Mouse (Mus musculus) midbrain, embryonic 13.5 days (tissue): Measurements from ENCODE around the gene Unc119. TPM values are rescaled to one million over a fixed set of nuclear protein-coding genes. Genes with fewer than 3 reads are reported as not detected.
A peak's percentile ranks its signal among the peaks of the same experiment; 100 is the strongest.

Experiments used
- ATAC-seq: fragments of 200-750 bp; cut with Nextera tagmentation; 2 replicates; pipeline ENCODE4 v1.8.0; 2017; ENCODE audit warnings: mild to moderate bottlenecking, moderate TSS enrichment, moderate library complexity
- H3K27ac ChIP-seq: fragments of 300-500 bp; sonication (generic); 2 replicates; pipeline ENCODE4 v1.5.1; 2015; ENCODE audit warnings: inconsistent platforms, mild to moderate bottlenecking, moderate library complexity
- H3K27me3 ChIP-seq: fragments of 300-500 bp; sonication (generic); 2 replicates; pipeline ENCODE4 v1.6.1; 2015; ENCODE audit warnings: mild to moderate bottlenecking, inconsistent platforms
- H3K36me3 ChIP-seq: fragments of 300-500 bp; sonication (generic); 2 replicates; pipeline ENCODE4 v1.6.1; 2015; ENCODE audit warnings: mild to moderate bottlenecking, inconsistent platforms
- H3K4me1 ChIP-seq: fragments of 300-500 bp; sonication (generic); replicated peaks from 2 replicates; pipeline ENCODE4 v1.6.1; 2015; ENCODE audit warnings: inconsistent platforms
- H3K4me2 ChIP-seq: fragments of 300-500 bp; sonication (generic); replicated peaks from 2 replicates; pipeline ENCODE4 v1.6.1; 2015; ENCODE audit warnings: moderate library complexity, mild to moderate bottlenecking, inconsistent platforms
- H3K4me3 ChIP-seq: fragments of 300-500 bp; sonication (generic); replicated peaks from 2 replicates; pipeline ENCODE4 v1.5.1; 2015; ENCODE audit warnings: mild to moderate bottlenecking, inconsistent platforms
- H3K9ac ChIP-seq: fragments of 300-500 bp; sonication (generic); replicated peaks from 2 replicates; pipeline ENCODE4 v1.6.1; 2015; ENCODE audit warnings: mild to moderate bottlenecking, inconsistent platforms
- H3K9me3 ChIP-seq: fragments of 300-500 bp; sonication (generic); 2 replicates; pipeline ENCODE4 v1.6.1; 2016; ENCODE audit warnings: mild to moderate bottlenecking, inconsistent platforms
- WGBS: fragments of 180-500 bp; shearing (Covaris S2); methylation state at CpG from one replicate; pipeline ENCODE4 v1.1.7; 2015; 5-methylcytosine and 5-hydroxymethylcytosine counted together
- polyA plus RNA-seq: library from polyadenylated mRNA; unstranded; fragments of >200 nt; fragmentation: Nextera tagmentation; extraction: Ambion mirVana; gene quantifications from 2 replicates; pipeline ENCODE4 v1.2.1, GENCODE M21; 2015

Gene Unc119
- polyA plus RNA-seq, 1 experiment from 2014 or later = 75.4 TPM

- no peak for ATAC-seq
- Histone ChIP-seq H3K36me3 (no peaks in the 10 kb centered on the region), H3K4me3 (no peak overlapping the region), H3K4me2 (no peak overlapping the region), H3K27ac (no peak overlapping the region), H3K9ac (no peak overlapping the region), H3K9me3 (no peaks in the 10 kb centered on the region), H3K27me3 (no peaks in the 10 kb centered on the region), H3K4me1 (no peaks in the 10 kb centered on the region)
- WGBS = 84% methylated on average over 3 of the region's 3 CpGs
Observed at GRCm38 (mm10) chr11:78380996-78381395, 37.7 kb downstream of the Unc119 start.

GRCm38 (mm10) chr11:78382286-78382685 lies 39.0 kb downstream of the Unc119 start:
- Histone ChIP-seq H3K36me3 (no peaks in the 10 kb centered on the region), H3K4me2 (no peak overlapping the region), H3K27me3 (no peaks in the 10 kb centered on the region), H3K27ac (no peak overlapping the region), H3K4me1 (no peaks in the 10 kb centered on the region), H3K9me3 (no peaks in the 10 kb centered on the region), H3K9ac (no peak overlapping the region), H3K4me3 (no peak overlapping the region)
- whole genome bisulfite sequencing = 80% methylated on average over 7 of the region's 7 CpGs
- no peak for ATAC-seq

- 29% methylated on average over 5 of the region's 5 CpGs for WGBS
- no peak for ATAC-seq
- H3K9me3 ChIP-seq = no peaks in the 10 kb centered on the region
- no peaks in the 10 kb centered on the region for H3K36me3 ChIP-seq
- H3K4me1 ChIP-seq = no peaks in the 10 kb centered on the region
- no peak overlapping the region for H3K4me2 ChIP-seq
- no peak overlapping the region for H3K4me3 ChIP-seq
- no peaks in the 10 kb centered on the region for H3K27me3 ChIP-seq
- H3K27ac ChIP-seq = no peak overlapping the region
- no peak overlapping the region for H3K9ac ChIP-seq
Observed at GRCm38 (mm10) chr11:78382701-78383100, 39.4 kb downstream of the Unc119 start.

- no peaks in the 10 kb centered on the region for H3K4me1 ChIP-seq
- no peaks in the 10 kb centered on the region for H3K9me3 ChIP-seq
- H3K9ac ChIP-seq = no peak overlapping the region
- WGBS = 88% methylated on average over 10 of the region's 10 CpGs
- H3K36me3 ChIP-seq = no peaks in the 10 kb centered on the region
- no peaks in the 10 kb centered on the region for H3K27me3 ChIP-seq
- H3K27ac ChIP-seq = no peak overlapping the region
- H3K4me2 ChIP-seq = no peak overlapping the region
- H3K4me3 ChIP-seq = no peak overlapping the region
- no peak for ATAC-seq
Observed at GRCm38 (mm10) chr11:78385776-78386175, 42.5 kb downstream of the Unc119 start.

- Histone ChIP-seq H3K4me2 (no peak within 1 kb of the TSS), H3K4me3 (no peak within 1 kb of the TSS), H3K4me1 (no peaks in the 10 kb centered on the region), H3K36me3 (no peaks in the 10 kb centered on the region), H3K9ac (no peak within 1 kb of the TSS), H3K27me3 (no peaks in the 10 kb centered on the region), H3K9me3 (no peaks in the 10 kb centered on the region), H3K27ac (no peak within 1 kb of the TSS)
- 83% methylated on average over 14 of the region's 14 CpGs for WGBS
- no peak for ATAC-seq
Observed at GRCm38 (mm10) chr11:78386508-78387043, 43.3 kb downstream of the Unc119 start, which contains the start of gene Foxn1. TSS of gene Foxn1 (minus strand) at chr11:78386558.

- H3K4me2 ChIP-seq = no peak overlapping the region
- H3K9ac ChIP-seq = no peak overlapping the region
- WGBS = 95% methylated on average over 3 of the region's 3 CpGs
- peaks cover 8% of the 10 kb centered on the region for H3K4me1 ChIP-seq
- ATAC-seq = no peak
- H3K9me3 ChIP-seq = no peaks in the 10 kb centered on the region
- no peak overlapping the region for H3K4me3 ChIP-seq
- H3K36me3 ChIP-seq = no peaks in the 10 kb centered on the region
- H3K27ac ChIP-seq = no peak overlapping the region
- H3K27me3 ChIP-seq = no peaks in the 10 kb centered on the region
Observed at GRCm38 (mm10) chr11:78392728-78393127, 49.4 kb downstream of the Unc119 start.

- ATAC-seq = 0 out of 2 replicates have a peak, but pooled peaks have one; percentile 10
- Histone ChIP-seq H3K9me3 (no peaks in the 10 kb centered on the region), H3K4me1 (peaks cover 8% of the 10 kb centered on the region), H3K27ac (no peak overlapping the region), H3K36me3 (no peaks in the 10 kb centered on the region), H3K27me3 (no peaks in the 10 kb centered on the region), H3K4me3 (peak overlapping the region; percentile 24; the same call in 1 of the 2 replicates), H3K9ac (peak overlapping the region; percentile 50; the same call in 1 of the 2 replicates), H3K4me2 (peak overlapping the region; percentile 53)
- WGBS = 38% methylated on average over 11 of the region's 11 CpGs
Observed at GRCm38 (mm10) chr11:78396950-78397349, 53.7 kb downstream of the Unc119 start.

- H3K4me3 ChIP-seq = peak overlapping the region; percentile 24; the same call in 1 of the 2 replicates
- WGBS = 7% methylated on average over 18 of the region's 18 CpGs
Observed at GRCm38 (mm10) chr11:78397397-78397796, 54.1 kb downstream of the Unc119 start.

GRCm38 (mm10) chr11:78398212-78398611 lies 54.9 kb downstream of the Unc119 start:
- Histone ChIP-seq H3K4me3 (no peak overlapping the region), H3K27me3 (no peaks in the 10 kb centered on the region), H3K9ac (no peak overlapping the region; the same call in 1 of the 2 replicates), H3K36me3 (no peaks in the 10 kb centered on the region), H3K4me1 (peaks cover 8% of the 10 kb centered on the region), H3K4me2 (no peak overlapping the region), H3K9me3 (no peaks in the 10 kb centered on the region), H3K27ac (no peak overlapping the region)
- no peak for ATAC-seq
- 52% methylated on average over 6 of the region's 6 CpGs for WGBS

More at GRCm38 (mm10) chr11:78397397-78397796, 54.1 kb downstream of the Unc119 start:
- peak; percentile 67 for ATAC-seq
- no peaks in the 10 kb centered on the region for H3K27me3 ChIP-seq
- no peaks in the 10 kb centered on the region for H3K36me3 ChIP-seq
- peak overlapping the region; percentile 50; the same call in 1 of the 2 replicates for H3K9ac ChIP-seq
- H3K27ac ChIP-seq = no peak overlapping the region
- H3K4me1 ChIP-seq = peaks cover 8% of the 10 kb centered on the region
- H3K9me3 ChIP-seq = no peaks in the 10 kb centered on the region
- H3K4me2 ChIP-seq = peak overlapping the region; percentile 53

Other genes with a start within 250 kb of the Unc119 start
- gene Fam222b, start 248.8 kb upstream of the Unc119 start, polyA plus RNA-seq = 29.3 and 30.7 TPM in 2 replicates
- gene Traf4, start 177.9 kb upstream of the Unc119 start, polyA plus RNA-seq = 120 and 139 TPM in 2 replicates
- gene Nek8, start 166.8 kb upstream of the Unc119 start, polyA plus RNA-seq = 4.7 and 5.2 TPM in 2 replicates
- 5.0 and 5.9 TPM in 2 replicates for gene Tlcd1, start 166.8 kb upstream of the Unc119 start, polyA plus RNA-seq
- gene Rpl23a, start 159.9 kb upstream of the Unc119 start, polyA plus RNA-seq = 934 and 937 TPM in 2 replicates
- gene Rab34, start 155.1 kb upstream of the Unc119 start, polyA plus RNA-seq = 42.0 and 43.4 TPM in 2 replicates
- gene Proca1, start 150.1 kb upstream of the Unc119 start, polyA plus RNA-seq = 0.84 and 2.2 TPM in 2 replicates
- 78.7 and 81.1 TPM in 2 replicates for gene Sdf2, start 97.7 kb upstream of the Unc119 start, polyA plus RNA-seq
- 30.3 and 30.8 TPM in 2 replicates for gene Supt6, start 97.5 kb upstream of the Unc119 start, polyA plus RNA-seq
- gene 2610507B11Rik, start 81.7 kb upstream of the Unc119 start, polyA plus RNA-seq = 60.6 and 62.3 TPM in 2 replicates
- 0.28 and 0.87 TPM in 2 replicates for gene BC030499, start 52.6 kb upstream of the Unc119 start, polyA plus RNA-seq
- gene Spag5, start 42.0 kb upstream of the Unc119 start, polyA plus RNA-seq = 17.3 and 20.7 TPM in 2 replicates
- gene Aldoc, start 20.5 kb upstream of the Unc119 start, polyA plus RNA-seq = 26.3 and 28.3 TPM in 2 replicates
- 60.9 and 66.6 TPM in 2 replicates for gene Pigs, start 15.1 kb upstream of the Unc119 start, polyA plus RNA-seq
- gene Foxn1, start 43.1 kb downstream of the Unc119 start, polyA plus RNA-seq = not detected in 2 replicates
- gene Slc13a2, start 78.7 kb downstream of the Unc119 start, polyA plus RNA-seq = not detected in 2 replicates
- 20.4 and 20.8 TPM in 2 replicates for gene Slc46a1, start 122.2 kb downstream of the Unc119 start, polyA plus RNA-seq
- 41.4 and 47.8 TPM in 2 replicates for gene Sarm1, start 154.3 kb downstream of the Unc119 start, polyA plus RNA-seq
- gene Vtn, start 155.6 kb downstream of the Unc119 start, polyA plus RNA-seq = 109 and 138 TPM in 2 replicates
- not detected in 2 replicates for gene Sebox, start 160.0 kb downstream of the Unc119 start, polyA plus RNA-seq
- 95.9 and 97.6 TPM in 2 replicates for gene Tmem199, start 168.7 kb downstream of the Unc119 start, polyA plus RNA-seq
- gene Poldip2, start 168.7 kb downstream of the Unc119 start, polyA plus RNA-seq = 176 and 178 TPM in 2 replicates
- 55.0 and 58.8 TPM in 2 replicates for gene Tnfaip1, start 192.8 kb downstream of the Unc119 start, polyA plus RNA-seq
- gene Ift20, start 192.9 kb downstream of the Unc119 start, polyA plus RNA-seq = 124 and 126 TPM in 2 replicates
- 28.7 and 33.5 TPM in 2 replicates for gene Tmem97, start 207.3 kb downstream of the Unc119 start, polyA plus RNA-seq